Mouse (Mus musculus): ENCODE measurements around the gene Vps18. TPM values are rescaled to one million over a fixed set of nuclear protein-coding genes. Genes with fewer than 3 reads are reported as not detected.

Gene Vps18
- polyA plus RNA-seq, 1 experiment from 2014 or later, result 22.6 TPM

GRCm38 (mm10) chr2:119327102-119327480, 38.6 kb downstream of the Vps18 start:
- H3K4me2 ChIP-seq (ENCODE audit: low read length), result peak overlapping the region; percentile 80
- peak overlapping the region; percentile 43 for H3K4me3 ChIP-seq (replicated peaks; ENCODE audit: low read depth, low read length)
- peaks cover 89% of the 10 kb centered on the region for H3K27me3 ChIP-seq (ENCODE audit: control insufficient read depth, insufficient read depth, low read length)
- H3K9ac ChIP-seq (replicated peaks; ENCODE audit: low read length), result peak overlapping the region; percentile 40; the same call in 1 of the 2 replicates
- ATAC-seq (ENCODE audit: low FRiP score, low TSS enrichment) (no peak), DNase-seq (peak; percentile 79)
- no peak overlapping the region for H3K27ac ChIP-seq (replicated peaks; ENCODE audit: low read depth, low read length)
- no peaks in the 10 kb centered on the region for H3K36me3 ChIP-seq (ENCODE audit: control insufficient read depth, insufficient read depth, low read length)
- WGBS, result under 1% methylated on average over 30 of the region's 30 CpGs
- peaks cover 40% of the 10 kb centered on the region for H3K4me1 ChIP-seq (ENCODE audit: control insufficient read depth, insufficient read depth, low read length)
- no peaks in the 10 kb centered on the region for H3K9me3 ChIP-seq (ENCODE audit: control insufficient read depth, low read length)

- DNase-seq (no peak), ATAC-seq (ENCODE audit: low FRiP score, low TSS enrichment) (no peak)
- Histone ChIP-seq H3K36me3 (ENCODE audit: control insufficient read depth, insufficient read depth, low read length) (no peaks in the 10 kb centered on the region), H3K9ac (replicated peaks; ENCODE audit: low read length) (peak overlapping the region; percentile 26; the same call in 1 of the 2 replicates), H3K4me3 (replicated peaks; ENCODE audit: low read depth, low read length) (peak overlapping the region; percentile 6; the same call in 1 of the 2 replicates), H3K27ac (replicated peaks; ENCODE audit: low read depth, low read length) (no peak overlapping the region), H3K4me1 (ENCODE audit: control insufficient read depth, insufficient read depth, low read length) (peaks cover 32% of the 10 kb centered on the region), H3K9me3 (ENCODE audit: control insufficient read depth, low read length) (no peaks in the 10 kb centered on the region), H3K27me3 (ENCODE audit: control insufficient read depth, insufficient read depth, low read length) (peaks cover 85% of the 10 kb centered on the region), H3K4me2 (ENCODE audit: low read length) (peak overlapping the region; percentile 80)
- WGBS, result 11% methylated on average over 11 of the region's 11 CpGs
Measured at GRCm38 (mm10) chr2:119327942-119328526, 39.5 kb downstream of the Vps18 start.

- Histone ChIP-seq H3K9ac (replicated peaks; ENCODE audit: low read length) (no peak overlapping the region), H3K4me3 (replicated peaks; ENCODE audit: low read depth, low read length) (0 out of 2 replicates have a peak overlapping the region, but pooled peaks have one; percentile 6), H3K27me3 (ENCODE audit: control insufficient read depth, insufficient read depth, low read length) (peaks cover 80% of the 10 kb centered on the region)
Measured at GRCm38 (mm10) chr2:119328546-119328945, 40.0 kb downstream of the Vps18 start.

GRCm38 (mm10) chr2:119329123-119329817, 40.7 kb downstream of the Vps18 start:
- H3K27me3 ChIP-seq (ENCODE audit: control insufficient read depth, insufficient read depth, low read length), result peaks cover 73% of the 10 kb centered on the region
- ATAC-seq (ENCODE audit: low FRiP score, low TSS enrichment) (no peak), DNase-seq (no peak)
- WGBS, result 56% methylated on average over 3 of the region's 3 CpGs
- H3K27ac ChIP-seq (replicated peaks; ENCODE audit: low read depth, low read length), result no peak overlapping the region
- no peak overlapping the region for H3K9ac ChIP-seq (replicated peaks; ENCODE audit: low read length)
- no peaks in the 10 kb centered on the region for H3K36me3 ChIP-seq (ENCODE audit: control insufficient read depth, insufficient read depth, low read length)
- H3K4me3 ChIP-seq (replicated peaks; ENCODE audit: low read depth, low read length), result no peak overlapping the region
- no peaks in the 10 kb centered on the region for H3K9me3 ChIP-seq (ENCODE audit: control insufficient read depth, low read length)
- H3K4me1 ChIP-seq (ENCODE audit: control insufficient read depth, insufficient read depth, low read length), result peaks cover 32% of the 10 kb centered on the region
- peak overlapping the region; percentile 80; the same call in 1 of the 2 replicates for H3K4me2 ChIP-seq (ENCODE audit: low read length)

More at GRCm38 (mm10) chr2:119328546-119328945, 40.0 kb downstream of the Vps18 start:
- Histone ChIP-seq H3K4me1 (ENCODE audit: control insufficient read depth, insufficient read depth, low read length) (peaks cover 32% of the 10 kb centered on the region), H3K36me3 (ENCODE audit: control insufficient read depth, insufficient read depth, low read length) (no peaks in the 10 kb centered on the region), H3K27ac (replicated peaks; ENCODE audit: low read depth, low read length) (no peak overlapping the region), H3K9me3 (ENCODE audit: control insufficient read depth, low read length) (no peaks in the 10 kb centered on the region), H3K4me2 (ENCODE audit: low read length) (peak overlapping the region; percentile 80)
- WGBS, result 33% methylated on average over 5 of the region's 5 CpGs
- DNase-seq (no peak), ATAC-seq (ENCODE audit: low FRiP score, low TSS enrichment) (no peak)

GRCm38 (mm10) chr2:119330795-119331194, 42.3 kb downstream of the Vps18 start:
- Histone ChIP-seq H3K4me1 (ENCODE audit: control insufficient read depth, insufficient read depth, low read length) (peaks cover 18% of the 10 kb centered on the region), H3K27ac (replicated peaks; ENCODE audit: low read depth, low read length) (no peak overlapping the region), H3K36me3 (ENCODE audit: control insufficient read depth, insufficient read depth, low read length) (no peaks in the 10 kb centered on the region), H3K9ac (replicated peaks; ENCODE audit: low read length) (no peak overlapping the region), H3K4me3 (replicated peaks; ENCODE audit: low read depth, low read length) (no peak overlapping the region), H3K9me3 (ENCODE audit: control insufficient read depth, low read length) (no peaks in the 10 kb centered on the region), H3K4me2 (ENCODE audit: low read length) (no peak overlapping the region), H3K27me3 (ENCODE audit: control insufficient read depth, insufficient read depth, low read length) (peaks cover 62% of the 10 kb centered on the region)
- no peak for DNase-seq
- WGBS, result 92% methylated on average over 8 of the region's 8 CpGs
- no peak for ATAC-seq (ENCODE audit: low FRiP score, low TSS enrichment)

GRCm38 (mm10) chr2:119332177-119332661, 43.7 kb downstream of the Vps18 start:
- Histone ChIP-seq H3K4me1 (ENCODE audit: control insufficient read depth, insufficient read depth, low read length) (peaks cover 4% of the 10 kb centered on the region; the same call in 1 of the 2 replicates), H3K36me3 (ENCODE audit: control insufficient read depth, insufficient read depth, low read length) (no peaks in the 10 kb centered on the region), H3K27me3 (ENCODE audit: control insufficient read depth, insufficient read depth, low read length) (peaks cover 48% of the 10 kb centered on the region), H3K27ac (replicated peaks; ENCODE audit: low read depth, low read length) (no peak overlapping the region), H3K4me2 (ENCODE audit: low read length) (no peak overlapping the region), H3K9me3 (ENCODE audit: control insufficient read depth, low read length) (no peaks in the 10 kb centered on the region), H3K9ac (replicated peaks; ENCODE audit: low read length) (no peak overlapping the region), H3K4me3 (replicated peaks; ENCODE audit: low read depth, low read length) (no peak overlapping the region)
- DNase-seq (no peak), ATAC-seq (ENCODE audit: low FRiP score, low TSS enrichment) (no peak)
- 68% methylated on average over 24 of the region's 24 CpGs for WGBS

- H3K9ac ChIP-seq (replicated peaks; ENCODE audit: low read length), result no peak overlapping the region
- ATAC-seq (ENCODE audit: low FRiP score, low TSS enrichment), result no peak
- 78% methylated on average over 1 of the region's 1 CpGs for whole genome bisulfite sequencing
Measured at GRCm38 (mm10) chr2:119334135-119334534, 45.6 kb downstream of the Vps18 start.

GRCm38 (mm10) chr2:119334964-119335525, 46.5 kb downstream of the Vps18 start:
- 70% methylated on average over 7 of the region's 7 CpGs for WGBS

More at GRCm38 (mm10) chr2:119334135-119334534, 45.6 kb downstream of the Vps18 start:
- H3K27me3 ChIP-seq (ENCODE audit: control insufficient read depth, insufficient read depth, low read length), result peaks cover 29% of the 10 kb centered on the region
- H3K4me2 ChIP-seq (ENCODE audit: low read length), result no peak overlapping the region
- H3K36me3 ChIP-seq (ENCODE audit: control insufficient read depth, insufficient read depth, low read length), result no peaks in the 10 kb centered on the region
- no peak overlapping the region for H3K4me3 ChIP-seq (replicated peaks; ENCODE audit: low read depth, low read length)
- peaks cover 8% of the 10 kb centered on the region; the same call in 1 of the 2 replicates for H3K4me1 ChIP-seq (ENCODE audit: control insufficient read depth, insufficient read depth, low read length)
- no peak for DNase-seq
- H3K9me3 ChIP-seq (ENCODE audit: control insufficient read depth, low read length), result no peaks in the 10 kb centered on the region
- no peak overlapping the region for H3K27ac ChIP-seq (replicated peaks; ENCODE audit: low read depth, low read length)

More at GRCm38 (mm10) chr2:119334964-119335525, 46.5 kb downstream of the Vps18 start:
- no peak for ATAC-seq (ENCODE audit: low FRiP score, low TSS enrichment)
- no peak overlapping the region for H3K27ac ChIP-seq (replicated peaks; ENCODE audit: low read depth, low read length)
- no peak overlapping the region for H3K4me2 ChIP-seq (ENCODE audit: low read length)
- H3K4me3 ChIP-seq (replicated peaks; ENCODE audit: low read depth, low read length), result no peak overlapping the region
- H3K9ac ChIP-seq (replicated peaks; ENCODE audit: low read length), result no peak overlapping the region
- H3K36me3 ChIP-seq (ENCODE audit: control insufficient read depth, insufficient read depth, low read length), result no peaks in the 10 kb centered on the region
- H3K4me1 ChIP-seq (ENCODE audit: control insufficient read depth, insufficient read depth, low read length), result peaks cover 5% of the 10 kb centered on the region; the same call in 1 of the 2 replicates
- H3K27me3 ChIP-seq (ENCODE audit: control insufficient read depth, insufficient read depth, low read length), result peaks cover 26% of the 10 kb centered on the region
- DNase-seq, result no peak
- H3K9me3 ChIP-seq (ENCODE audit: control insufficient read depth, low read length), result no peaks in the 10 kb centered on the region

Data from midbrain, embryonic 14.5 days (tissue).